Mouse (Mus musculus): Measurements from ENCODE around the gene Dok5.

The Dok5 gene

DNA sequence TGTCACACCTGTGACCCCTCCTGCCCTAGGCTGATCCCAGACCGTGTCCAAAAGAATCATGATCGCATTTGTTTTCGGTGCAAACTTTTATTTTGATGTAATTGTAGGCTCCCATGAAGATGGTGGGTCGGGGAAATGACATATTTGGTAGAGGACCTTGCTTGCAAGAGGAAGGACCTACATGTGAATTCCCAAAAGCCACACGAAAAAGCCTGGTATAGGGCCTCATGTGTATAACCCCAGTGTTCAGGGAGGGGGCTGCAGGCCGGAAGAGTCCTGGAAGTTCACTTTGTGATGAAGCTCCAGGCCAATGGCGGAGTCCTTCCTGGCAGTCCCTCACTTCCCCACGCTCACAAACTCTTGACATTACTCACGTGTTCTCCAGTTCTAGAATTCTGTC lies 7.3 kb downstream of the Dok5 start:
- no peak for DNase-seq (ENCODE audit: low spot score in 2 of 2)

DNA sequence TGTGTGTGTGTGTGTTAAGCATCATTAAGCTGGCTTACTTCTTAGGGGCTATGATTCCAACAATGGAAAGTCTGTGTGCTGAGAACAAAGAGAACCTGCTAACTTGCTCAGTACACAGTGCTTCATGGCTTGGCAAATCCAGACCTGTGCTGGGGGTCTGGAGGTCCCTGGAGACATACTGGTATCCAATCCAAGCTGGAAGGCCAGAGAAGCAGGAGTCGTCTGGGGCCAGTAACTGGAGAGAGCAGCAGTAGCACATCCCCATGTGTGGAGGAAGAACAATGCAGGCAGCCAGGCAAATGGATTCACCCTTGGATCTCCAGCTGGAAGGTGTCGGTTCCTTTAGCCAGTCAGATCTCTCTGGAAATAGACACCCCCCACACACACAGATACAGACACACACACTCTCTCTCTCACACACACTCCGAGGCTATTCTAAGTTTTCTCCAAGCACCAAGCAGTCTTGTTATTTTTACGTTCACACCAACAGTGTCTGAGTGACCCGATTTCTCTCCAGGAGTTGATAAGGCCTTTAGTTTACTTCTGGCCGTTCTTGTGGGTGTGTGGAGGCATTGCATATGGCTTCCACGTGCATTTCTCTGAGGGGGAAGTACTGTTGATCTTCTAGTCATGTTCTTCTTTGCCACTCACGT lies 8.2 kb downstream of the Dok5 start:
- DNase-seq (ENCODE audit: low spot score in 2 of 2) = no peak

DNA sequence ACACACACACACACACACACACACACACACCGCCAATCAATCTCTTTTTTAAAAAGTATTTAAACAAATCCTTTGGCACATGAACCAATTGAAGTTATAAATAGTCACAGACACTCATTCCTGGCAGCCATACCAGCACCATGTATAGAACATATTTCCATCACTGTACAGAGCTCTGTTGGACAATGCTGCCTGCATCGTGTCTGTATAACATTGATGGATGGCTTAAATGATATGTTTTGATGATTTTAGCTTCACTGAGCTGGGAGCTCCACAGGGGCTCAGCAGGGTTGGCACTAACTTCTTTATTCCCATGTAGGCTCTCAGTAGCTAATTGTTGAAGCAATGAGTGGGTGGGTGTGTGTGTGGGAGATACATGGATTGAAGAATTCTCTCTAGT lies 11.9 kb downstream of the Dok5 start:
- DNase-seq (ENCODE audit: low spot score in 2 of 2) = no peak

DNA sequence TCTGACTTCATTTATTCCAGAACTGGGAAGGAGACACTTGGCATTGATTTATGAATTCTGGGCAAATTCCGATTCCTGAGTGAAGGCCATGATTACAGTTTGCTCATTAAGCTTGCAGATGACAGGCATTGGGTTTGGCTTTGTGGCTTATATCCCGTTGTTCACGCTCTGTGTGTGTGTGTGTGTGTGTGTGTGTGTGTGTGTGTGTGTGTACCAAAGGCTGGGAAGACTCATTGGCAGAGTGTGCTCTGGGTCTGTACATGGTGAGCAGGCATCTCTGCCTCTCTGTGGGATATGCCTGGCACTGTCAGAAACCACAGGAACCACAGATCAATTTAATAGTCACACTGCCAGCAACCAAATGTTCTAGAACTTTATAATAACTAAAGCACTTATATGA lies 17.3 kb downstream of the Dok5 start:
- DNase-seq (ENCODE audit: low spot score in 2 of 2) = no peak

DNA sequence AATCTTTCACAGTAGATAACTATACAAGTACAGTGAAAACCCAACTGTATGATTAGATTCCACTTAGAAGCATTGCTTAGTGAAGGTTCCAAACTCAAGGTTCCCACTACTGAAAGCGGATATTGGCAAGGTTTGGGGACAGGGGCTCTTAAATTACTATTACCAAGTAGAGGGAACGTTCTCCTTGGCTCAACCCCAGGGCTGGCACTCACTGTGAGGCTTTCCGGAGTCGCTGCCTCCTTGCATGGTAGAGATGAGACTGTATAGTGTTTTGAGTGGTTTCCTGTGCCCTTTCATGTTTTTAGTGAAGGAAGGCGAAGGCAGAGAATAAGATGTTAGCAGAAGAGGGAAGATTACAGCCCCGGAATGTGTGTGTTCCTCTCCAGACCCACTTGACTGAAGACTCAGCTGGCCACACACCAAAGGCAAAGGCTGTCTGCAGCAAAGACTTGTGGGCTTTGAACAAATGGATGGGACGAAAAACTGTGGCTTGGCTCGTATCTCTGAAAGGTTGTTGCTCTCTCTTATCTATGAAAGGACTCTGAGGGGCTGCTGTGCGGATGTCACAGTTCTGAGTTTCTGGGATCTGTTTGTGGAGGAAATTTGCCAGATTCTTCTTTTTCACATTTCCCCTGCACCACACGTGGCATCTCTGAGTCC lies 20.7 kb downstream of the Dok5 start:
- no peak for DNase-seq (ENCODE audit: low spot score in 2 of 2)

DNA sequence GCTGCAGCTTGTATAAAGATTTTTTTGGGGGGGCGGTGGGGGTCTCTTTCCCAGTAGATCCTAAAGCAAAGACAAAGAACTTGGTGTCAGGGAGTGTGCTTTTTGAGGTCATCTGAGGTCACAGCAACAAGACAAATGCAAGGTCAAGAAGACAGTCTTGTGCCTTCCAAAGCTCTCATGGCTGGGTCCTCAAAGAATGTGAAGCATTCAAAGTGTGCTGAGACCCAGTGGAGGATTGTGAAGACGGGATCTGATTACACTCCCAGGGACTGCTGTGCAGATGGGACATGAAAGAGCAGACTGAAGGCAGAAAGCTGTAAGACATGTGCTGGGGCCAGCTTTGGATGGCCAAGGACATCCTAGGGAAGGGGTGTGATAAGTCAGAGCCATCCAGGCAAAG lies 24.2 kb downstream of the Dok5 start:
- no peak for DNase-seq (ENCODE audit: low spot score in 2 of 2)

DNA sequence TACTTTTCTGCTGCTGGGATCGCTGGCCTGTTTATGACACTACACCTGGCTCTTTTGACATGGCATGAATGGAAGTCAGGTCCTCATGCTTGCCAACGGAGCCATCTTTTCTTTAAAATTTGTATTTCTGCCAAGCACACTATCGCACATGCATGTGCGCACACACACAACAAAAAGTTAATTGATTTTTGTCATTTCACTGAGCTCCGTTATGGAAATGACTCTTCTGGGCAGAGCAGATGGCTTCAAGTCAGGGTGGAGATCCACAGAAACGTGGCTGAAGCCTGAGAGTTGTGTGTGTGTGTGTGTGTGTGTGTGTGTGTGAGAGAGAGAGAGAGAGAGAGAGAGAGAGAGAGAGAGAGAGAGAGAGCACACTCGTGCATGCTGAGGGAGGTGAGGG lies 25.1 kb downstream of the Dok5 start:
- no peak for DNase-seq (ENCODE audit: low spot score in 2 of 2)

DNA sequence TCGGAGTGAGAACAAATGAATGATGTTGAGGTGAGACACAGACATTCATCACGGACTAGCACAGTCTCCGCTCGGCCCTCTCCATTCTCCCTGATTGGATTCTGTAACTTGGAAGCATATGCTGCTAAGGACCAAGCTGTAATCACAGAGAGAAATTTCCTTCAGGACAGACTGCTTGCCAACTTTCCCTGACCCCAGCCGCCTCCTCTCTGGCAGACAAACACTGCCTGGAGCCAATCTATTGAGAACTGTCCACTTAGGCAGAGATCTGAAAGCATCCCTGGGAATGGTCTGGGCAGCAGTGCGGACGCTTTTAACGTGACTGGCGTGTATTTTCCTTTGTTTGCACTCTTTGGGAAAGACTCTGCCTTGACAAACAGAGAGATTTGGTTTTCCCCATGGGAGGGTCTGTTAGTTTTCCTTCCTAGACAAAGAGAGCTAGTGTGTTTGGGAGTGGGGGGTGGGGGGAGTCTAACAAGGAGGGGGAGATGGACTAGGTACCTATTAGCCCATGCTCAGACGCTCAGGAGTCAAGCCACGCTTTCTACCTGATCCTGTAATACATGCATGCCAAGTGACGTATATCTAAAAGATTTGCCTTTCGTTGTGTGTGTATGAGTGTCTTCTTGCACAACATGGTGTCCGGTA lies 25.7 kb downstream of the Dok5 start:
- DNase-seq (ENCODE audit: low spot score in 2 of 2) = no peak

DNA sequence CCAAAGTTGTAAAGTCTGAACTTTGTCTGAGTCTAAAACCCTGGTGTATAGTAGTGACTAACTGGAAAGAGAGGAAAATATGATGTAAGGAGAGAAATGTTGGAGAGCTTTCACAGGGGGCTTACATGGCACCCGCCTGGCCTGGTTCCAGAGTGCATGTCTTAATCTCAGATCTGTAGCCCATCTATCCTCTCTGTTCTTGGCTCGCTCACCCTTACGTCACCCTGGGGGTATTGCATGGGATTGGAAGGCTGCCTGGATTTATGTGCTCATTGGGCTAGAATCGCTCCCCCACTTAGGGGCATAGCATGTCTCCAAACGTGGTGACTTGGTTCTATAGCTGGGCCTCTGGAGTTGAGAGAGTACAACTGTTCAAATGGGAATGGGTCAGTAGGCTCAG lies 26.6 kb downstream of the Dok5 start:
- DNase-seq (ENCODE audit: low spot score in 2 of 2) = peak in 1 of 2 experiments; percentile 5

DNA sequence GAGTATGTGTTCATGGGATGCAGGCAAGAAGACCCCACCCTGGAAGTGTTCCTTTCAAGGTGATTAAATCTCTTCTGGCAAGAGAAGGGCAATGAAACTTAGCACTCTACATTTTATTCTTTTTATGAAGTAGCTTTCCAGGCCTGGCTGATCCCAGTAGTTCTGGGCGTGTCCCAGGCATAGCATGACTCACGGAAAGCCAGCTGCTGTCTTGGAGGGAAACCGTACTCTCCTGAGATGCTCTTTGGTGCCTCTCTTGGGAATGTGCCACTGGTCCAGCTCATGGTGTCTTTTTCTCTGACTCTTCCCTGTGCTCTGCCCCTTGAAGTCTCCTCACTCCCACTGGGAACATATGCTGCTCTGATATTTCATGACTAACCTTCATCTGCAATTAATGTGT lies 33.1 kb downstream of the Dok5 start:
- peak in 1 of 2 experiments; percentile 6 for DNase-seq (ENCODE audit: low spot score in 2 of 2)

DNA sequence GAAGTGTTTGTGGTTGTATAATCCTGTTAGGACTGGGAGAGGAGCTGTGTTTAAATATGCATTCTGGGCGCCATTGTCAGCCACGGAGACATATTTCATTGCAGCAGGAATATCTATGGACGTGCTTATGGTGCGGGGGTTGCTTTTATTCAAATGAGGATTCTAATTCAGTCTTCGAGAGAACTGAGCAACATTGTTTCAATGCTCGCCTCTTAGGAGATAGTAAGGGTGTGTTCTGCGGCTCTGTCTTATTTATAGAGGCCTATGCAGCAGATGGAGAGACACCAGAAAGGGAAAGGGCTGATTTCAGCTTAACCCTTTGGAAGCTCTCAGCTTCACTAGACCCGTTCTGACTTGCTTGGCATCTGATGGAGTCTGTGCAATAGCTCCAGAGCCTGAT lies 35.6 kb downstream of the Dok5 start:
- DNase-seq (ENCODE audit: low spot score in 2 of 2) = no peak

DNA sequence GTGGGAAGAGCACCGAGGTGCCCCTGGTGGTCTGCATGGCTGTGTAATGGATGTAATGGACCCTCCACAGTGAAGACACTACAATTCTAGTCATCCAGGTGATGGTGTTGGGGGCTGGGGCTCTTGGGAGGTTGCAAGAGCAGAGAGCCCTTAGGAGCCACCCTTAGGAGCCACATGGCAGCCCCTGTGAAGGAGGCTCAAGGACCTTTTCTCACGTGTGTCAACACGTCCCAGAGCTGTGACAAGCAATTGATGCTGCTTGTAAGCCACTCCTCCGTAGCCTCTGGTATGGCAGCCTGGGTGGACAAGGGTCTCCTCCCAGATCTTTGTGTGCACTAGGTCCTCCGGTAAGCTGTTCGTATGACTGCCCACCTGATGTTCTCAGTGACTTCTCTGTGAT lies 37.1 kb downstream of the Dok5 start:
- no peak for DNase-seq (ENCODE audit: low spot score in 2 of 2)

DNA sequence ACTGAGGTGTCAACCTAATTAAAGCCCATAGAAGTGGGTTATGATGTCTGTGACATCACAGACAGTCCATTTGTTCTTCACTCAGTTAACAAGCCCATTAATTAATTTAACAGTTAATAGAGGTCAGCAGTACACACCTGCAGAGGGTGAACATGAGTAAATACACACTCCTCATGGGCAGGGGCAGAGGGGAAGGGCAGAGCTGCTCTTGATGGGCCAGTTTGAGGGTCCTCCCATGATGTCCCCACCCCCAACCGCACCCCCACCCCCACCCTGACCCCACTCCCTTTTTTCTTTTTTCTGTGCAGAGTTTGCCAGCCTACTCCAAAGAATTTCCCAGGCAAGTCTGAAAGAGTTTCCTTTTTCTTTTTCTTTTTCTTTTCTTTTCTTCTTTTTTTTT lies 39.9 kb downstream of the Dok5 start:
- DNase-seq (ENCODE audit: low spot score in 2 of 2) = no peak

DNA sequence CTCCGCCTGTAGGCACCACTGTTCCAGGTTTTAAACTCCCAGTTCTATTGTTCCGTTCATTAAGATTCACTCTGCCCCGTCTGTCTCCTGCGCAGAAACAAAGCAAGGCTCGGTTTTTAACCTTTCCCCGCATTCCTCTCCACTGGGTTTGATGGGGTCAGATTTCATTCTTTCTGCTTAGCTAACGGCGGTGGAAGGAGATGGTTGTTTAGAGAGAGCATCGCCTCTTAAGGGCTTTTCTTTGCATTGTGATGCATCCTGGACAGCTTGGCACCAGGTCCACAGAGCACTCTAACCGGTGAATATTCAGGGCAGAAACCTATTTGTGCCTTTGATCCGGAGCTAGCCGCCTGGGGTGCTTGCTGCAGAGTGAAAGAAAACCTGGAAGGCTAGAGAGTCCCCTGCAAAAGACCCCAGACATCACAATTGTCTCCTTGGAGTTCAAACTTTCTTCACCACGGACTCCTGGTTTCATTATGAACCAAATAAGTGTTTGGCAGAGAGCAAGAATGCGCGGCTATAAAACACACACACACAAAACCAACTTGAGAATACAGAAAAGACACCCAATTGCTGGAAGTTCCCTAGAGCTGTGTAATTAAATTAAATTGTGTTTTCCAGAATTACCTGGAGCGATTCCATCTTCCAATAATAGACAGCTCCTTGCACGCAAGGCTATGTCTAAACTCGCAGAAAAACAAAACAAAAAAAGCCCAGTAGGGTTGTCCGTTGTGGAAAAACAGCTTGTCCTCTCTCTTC lies 40.7 kb downstream of the Dok5 start:
- no peak for DNase-seq (ENCODE audit: low spot score in 2 of 2)

DNA sequence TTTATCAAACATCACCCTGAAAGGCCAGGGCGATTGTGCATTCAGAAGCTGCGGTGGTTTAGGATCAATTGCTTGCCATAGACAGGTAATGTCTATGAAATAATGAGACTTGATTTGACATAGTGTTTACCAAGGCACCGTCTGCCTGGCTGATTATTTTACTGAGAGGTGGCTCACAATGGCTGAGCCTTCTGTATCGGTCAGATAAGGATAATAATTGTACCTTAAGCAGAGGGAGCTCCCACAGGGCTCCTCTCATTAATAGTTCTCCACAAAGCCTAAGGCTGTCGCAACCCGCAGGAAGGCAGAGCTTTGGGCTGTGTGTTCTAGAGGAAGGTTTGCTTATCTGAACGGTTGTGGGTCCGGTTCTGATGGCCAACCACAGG lies 41.3 kb downstream of the Dok5 start:
- DNase-seq (ENCODE audit: low spot score in 2 of 2) = no peak

DNA sequence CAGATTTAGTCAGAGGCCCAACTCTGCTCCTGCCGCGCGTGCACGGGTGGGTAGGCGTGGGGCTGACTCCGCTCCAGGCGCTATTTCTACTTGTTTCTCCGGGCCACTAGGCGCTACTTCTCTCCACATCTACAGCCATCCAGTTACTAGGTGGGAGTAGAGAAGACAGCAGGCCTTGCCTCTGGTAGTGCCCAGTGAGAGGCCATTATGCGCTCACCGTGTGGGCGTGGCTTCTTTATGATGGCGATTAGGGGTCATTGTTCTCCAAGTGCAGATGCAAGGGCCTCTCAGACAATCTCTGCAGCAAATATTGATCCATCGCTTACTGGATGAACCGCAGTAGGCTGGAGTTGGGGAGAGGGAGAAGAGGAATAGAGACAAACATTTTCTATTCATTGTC lies 44.0 kb downstream of the Dok5 start:
- DNase-seq (ENCODE audit: low spot score in 2 of 2) = no peak

DNA sequence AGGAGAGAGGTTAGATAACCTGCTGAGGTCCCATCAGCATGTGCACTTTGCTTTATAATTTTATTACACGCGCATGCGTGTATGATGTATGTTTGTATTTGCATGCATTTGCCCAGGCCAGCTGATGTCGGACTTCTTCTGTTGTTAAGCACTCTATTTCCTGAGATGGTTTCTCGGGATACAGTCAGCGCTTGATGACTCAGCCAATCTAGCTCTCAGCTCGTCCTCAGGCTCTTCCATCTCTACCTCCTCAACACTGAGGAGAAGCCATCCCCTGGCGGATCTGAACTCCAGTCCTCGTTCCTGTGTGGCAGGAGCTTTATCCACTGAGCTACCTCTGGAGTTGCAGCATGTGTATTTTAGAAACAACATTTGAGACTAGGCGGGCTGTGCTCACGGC lies 44.5 kb downstream of the Dok5 start:
- DNase-seq (ENCODE audit: low spot score in 2 of 2) = no peak

DNA sequence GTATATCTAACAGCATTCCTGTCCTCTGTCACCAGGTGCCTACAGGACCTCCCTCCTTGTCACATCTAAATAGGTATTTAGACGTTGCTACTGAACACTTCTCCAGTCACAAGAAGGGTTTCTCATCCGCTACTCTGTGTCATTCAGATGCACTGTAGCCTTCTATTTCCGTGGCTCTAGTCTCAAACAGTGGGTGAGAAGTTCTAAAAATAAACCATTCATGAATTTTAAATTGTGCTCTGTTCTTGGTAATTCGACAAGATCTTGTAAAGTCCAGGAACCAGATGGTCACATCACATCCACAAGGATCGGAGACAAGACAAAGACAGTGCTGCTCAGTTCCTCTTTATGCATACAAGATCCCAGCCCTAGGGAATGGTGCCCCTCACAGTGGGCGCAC lies 46.0 kb downstream of the Dok5 start:
- no peak for DNase-seq (ENCODE audit: low spot score in 2 of 2)

DNA sequence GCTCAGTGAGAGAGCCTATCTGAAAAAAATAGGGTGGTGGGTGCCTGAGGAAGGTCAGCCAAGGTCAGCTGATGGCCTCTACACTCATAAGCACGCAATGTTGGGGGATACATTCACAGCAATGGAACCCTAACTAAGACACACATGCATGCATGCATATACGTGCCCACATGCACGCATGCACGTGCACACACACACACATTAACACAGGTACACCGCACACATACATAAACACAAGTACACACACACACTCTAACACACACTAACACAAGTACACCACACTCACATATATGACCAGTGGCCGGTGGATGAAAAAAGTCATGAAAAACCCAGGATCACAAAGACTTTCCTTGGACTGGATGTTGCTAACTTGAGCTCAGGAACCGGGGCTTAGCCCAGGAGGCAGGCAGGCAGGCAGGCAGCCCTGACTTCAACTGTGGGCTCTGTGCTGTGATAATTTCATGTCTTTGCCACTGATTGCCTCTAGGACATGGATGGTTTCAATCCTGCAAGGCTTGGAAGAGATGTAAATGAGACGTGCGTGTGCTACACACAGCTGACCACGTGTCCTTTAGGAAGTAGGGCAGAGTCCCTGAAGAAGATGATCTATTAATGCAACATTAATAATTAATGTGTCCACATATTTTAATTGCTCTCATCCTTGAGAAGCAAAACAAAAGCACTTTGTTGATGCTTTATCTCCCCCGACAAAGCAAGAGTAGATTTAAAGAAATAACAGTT lies 48.6 kb downstream of the Dok5 start:
- no peak for DNase-seq (ENCODE audit: low spot score in 2 of 2)

DNA sequence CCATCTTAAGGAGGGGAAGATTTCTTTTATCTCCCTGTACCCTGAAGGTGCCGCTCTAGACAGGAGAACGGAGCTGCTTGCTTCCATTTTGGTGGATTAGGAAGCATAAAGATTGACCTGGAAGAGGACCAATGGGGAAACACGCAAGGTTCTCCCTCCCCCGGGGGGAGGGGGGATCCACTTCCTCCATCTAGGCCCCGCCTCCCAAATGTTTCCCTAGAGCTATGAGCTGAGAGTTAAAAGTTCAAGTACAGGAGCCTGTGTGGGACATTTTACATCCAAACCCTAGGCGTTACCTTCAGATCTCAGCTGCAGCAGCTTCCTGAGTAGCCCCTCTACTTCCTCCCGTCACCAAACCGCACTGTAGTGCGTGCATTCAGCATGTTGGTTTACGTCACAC lies 56.5 kb downstream of the Dok5 start:
- no peak for DNase-seq (ENCODE audit: low spot score in 2 of 2)

DNA sequence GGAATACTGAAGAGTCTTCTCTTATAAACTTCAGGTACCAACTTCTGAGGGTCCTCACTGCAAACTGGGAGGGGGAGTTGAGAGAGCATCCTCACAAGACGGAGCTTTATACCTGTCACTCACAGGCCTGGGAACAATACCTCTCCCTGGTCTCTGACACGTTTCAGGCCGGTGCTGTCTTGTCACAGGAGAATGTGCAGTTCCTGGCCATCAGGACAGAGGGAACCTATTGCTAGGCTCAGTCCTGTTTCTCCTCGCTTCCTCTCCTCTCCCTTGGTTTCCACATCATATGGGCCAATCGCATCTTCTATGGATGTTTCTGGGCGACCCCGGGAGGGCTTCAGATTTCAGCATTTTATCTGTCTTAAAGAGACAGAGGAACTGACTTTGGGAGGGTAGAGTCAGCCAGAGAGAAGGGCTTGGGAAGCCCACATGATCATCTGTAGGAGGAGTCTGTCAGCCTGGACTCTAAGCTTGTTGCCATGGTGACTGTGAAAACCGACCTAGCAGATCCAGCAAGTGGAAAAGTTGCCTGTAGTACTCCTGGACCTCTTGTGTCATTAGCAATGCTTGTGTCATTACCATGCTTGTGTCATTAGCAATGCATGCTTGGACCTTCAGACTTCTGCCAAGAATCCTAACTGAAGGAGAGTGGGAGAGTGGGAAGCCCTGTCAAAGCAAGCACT lies 59.9 kb downstream of the Dok5 start:
- no peak for DNase-seq (ENCODE audit: low spot score in 2 of 2)

Data from heart, adult 9 months (tissue).